Mouse (Mus musculus) spleen, adult 2 months (tissue): ENCODE data around the gene Plekha5.

Experiments used
- CTCF ChIP-seq: fragments of 200-500 bp; IDR thresholded peaks from 2 replicates; pipeline ENCODE4 v1.5.1; 2011; ENCODE audit warnings: mild to moderate bottlenecking, inconsistent platforms; ENCODE audit not compliant: insufficient read depth, insufficient read length, insufficient replicate concordance; ENCODE audit errors: extremely low read depth
- POLR2A ChIP-seq: fragments of 200-500 bp; IDR thresholded peaks from 2 replicates; pipeline ENCODE4 v1.6.1; 2011; ENCODE audit warnings: low read depth, low read length, inconsistent platforms

GRCm38 (mm10) chr6:140514205-140515110, 90.6 kb downstream of the Plekha5 start:
- TF ChIP-seq CTCF (no peak), POLR2A (no peak)
